Mouse (Mus musculus) adrenal gland, postnatal 10 days (tissue): ENCODE measurements around the gene Ier2. TPM values are rescaled to one million over a fixed set of nuclear protein-coding genes. Genes with fewer than 3 reads are reported as not detected.

Source experiments
- DNase-seq: peaks from one replicate; pipeline ENCODE4 v3.0.0; 2021; ENCODE audit warnings: mixed read lengths
- total RNA-seq, 2 experiments: library from RNA; stranded (reverse); gene quantifications; 2 replicates each; pipeline ENCODE4 v1.2.3; 2021

Ier2 gene
- total RNA-seq, 2 experiments from 2014 or later: 33.3 to 63.4 TPM

DNA sequence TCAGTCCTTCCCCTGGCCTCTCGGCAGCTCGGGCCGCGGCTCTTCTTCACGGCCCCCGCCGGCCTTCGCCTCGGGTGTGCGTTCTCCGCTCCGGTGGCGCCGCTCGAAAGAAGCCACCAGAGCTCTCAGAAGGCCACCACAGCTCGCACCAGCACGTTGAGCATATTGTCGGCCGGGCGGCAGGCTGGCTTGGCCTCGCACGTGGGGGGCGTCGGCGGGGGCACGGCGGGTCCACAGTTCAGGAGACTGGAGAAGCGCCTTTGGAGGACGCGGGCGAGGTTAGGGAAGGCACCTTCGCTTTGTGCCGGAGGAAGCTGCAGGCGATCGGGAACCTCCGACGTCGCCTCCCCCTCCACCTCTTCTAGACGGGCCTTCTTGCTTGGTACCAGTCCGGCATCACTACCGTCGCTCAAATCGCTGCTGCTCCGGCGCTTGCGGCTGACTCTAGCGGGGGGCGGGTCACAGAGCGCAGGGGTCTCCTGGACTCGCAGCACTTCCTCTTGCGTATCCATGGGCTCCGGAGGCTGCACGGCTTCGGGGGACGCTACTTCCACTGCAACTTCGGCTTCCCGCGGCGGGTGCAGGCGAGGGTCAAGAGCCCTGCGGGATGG lies 586 bp downstream of the Ier2 start:
- DNase-seq: peak; percentile 69

DNA sequence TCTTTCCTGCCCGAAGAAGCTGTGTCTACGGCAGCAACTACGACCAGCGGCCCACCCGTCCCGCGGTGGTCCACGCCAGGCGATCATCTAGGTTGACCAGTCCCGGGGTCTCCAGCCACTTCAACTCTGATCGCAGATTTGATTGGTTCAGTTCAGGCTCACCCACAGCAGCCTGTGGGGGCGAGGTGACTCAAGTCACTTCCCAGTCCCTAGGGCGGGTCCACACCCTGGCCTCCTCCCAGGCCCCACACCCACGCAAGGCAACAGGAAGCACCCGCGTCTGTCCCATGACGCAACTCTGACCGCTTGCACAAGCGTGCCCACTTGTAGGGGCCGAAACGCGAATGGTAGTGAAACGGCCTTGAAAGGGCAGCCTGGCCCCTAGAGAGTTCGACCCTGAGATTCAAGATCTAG lies 1.2 kb downstream of the Ier2 start:
- peak; percentile 94 for DNase-seq

DNA sequence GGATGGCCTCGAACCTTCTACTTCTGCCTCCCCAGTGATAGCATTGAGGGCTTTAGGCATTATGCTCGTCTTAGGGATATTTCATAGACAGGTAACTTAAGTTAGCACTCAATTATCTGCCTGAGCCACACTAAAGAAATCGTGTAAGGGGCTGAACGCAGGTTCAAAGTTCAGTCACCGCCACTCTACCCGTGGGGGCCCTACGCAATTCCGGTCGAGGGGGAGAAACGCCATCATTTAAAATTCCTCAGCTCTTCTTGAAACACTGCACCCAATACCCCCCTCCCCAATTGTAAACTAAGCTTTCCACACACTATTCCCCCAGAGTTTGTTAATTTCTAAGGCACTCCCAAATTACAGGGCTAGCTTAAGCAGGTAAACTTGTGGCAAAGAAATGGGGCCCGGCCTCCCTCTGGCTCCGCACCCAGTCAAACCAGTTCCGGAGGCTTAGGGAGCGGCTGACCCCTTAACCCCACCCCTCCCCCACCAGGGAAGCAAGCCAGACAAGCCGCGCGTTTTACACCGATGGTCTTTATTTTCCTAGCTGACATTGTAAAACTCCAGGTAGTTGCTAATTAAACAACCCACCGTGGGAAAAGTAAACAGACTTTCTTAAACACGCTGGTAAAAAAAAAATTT lies 1.7 kb downstream of the Ier2 start:
- DNase-seq: peak; percentile 79

DNA sequence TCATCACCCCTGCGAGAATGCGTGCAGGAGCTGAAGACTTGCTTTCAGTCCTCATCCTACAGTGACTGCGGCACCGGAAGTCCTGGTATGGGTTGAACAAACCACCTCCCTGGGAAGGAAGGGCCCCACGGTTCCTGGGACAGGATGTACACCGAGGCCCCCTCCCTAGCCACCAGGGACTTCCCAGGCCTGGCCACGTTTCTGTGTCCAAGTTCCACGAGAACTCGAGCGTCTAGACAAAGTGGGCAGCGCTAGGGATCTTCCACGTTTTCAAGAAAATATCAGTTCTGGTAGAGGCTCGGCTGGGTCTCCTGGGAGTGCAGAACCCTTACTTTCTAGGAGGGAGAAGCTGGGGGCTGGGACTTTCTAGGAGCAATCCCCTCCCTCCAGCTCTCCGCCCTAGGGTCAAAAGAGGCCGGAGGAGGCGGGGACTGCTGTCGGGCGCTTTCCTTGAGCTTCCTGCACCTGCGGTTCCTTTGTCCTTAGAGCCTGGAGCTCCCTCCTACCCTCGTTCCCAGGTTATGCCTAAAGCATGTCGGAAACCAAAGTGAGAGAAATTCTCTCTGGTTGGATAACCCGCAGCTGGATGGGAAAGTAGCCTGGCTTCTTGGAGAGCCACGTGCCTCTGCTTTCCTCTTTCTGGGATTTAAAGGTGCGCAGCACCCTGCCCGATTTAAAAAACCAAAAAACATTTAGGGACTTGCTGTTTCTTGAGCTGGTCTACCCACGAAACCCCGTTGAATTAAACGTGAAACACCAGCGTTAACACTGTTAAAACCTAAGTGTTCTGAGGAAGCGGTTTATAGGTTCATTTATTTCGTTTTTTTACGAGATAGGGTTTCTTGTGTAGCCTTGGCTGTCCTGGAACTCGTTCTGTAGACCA lies 2.5 kb downstream of the Ier2 start:
- DNase-seq: peak; percentile 68

DNA sequence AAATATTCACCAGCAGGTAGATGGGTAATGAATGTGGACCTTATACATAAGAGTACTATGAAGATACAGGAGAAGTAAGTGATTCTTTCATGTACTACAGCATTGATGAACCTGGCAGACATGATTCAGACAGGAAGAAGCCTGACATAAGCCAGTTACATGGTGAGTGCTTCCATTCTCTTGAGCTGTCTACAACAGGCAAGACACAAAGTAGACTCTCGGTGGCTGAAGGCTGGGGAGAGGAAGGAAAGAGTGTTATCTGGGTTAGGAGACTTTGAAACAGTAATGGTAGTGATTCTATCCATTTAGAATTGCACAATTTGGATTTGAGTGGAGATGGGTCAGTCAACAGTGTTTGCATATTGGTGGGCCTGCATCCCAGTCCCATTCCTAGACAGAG lies 3.7 kb downstream of the Ier2 start:
- DNase-seq: no peak

DNA sequence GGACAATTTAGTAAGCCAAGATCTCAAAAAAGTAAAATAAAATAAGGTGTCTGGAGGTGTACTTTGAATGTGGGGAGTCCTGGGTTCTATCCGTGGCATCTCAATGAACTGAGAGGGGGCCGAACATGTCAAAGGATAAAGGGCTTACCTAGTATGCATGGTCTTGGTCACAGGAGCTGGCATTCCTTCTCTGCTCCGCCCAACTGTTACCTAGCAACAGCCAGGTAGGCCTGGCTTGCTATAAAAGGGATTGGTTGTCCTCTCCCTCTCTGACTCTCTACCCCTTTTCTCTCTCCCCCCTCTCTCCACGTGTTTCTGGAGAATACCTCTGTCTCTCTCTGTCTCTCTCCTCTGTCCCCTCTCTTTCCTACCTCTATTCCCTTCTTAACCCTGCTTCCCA lies 5.0 kb downstream of the Ier2 start:
- DNase-seq: no peak

DNA sequence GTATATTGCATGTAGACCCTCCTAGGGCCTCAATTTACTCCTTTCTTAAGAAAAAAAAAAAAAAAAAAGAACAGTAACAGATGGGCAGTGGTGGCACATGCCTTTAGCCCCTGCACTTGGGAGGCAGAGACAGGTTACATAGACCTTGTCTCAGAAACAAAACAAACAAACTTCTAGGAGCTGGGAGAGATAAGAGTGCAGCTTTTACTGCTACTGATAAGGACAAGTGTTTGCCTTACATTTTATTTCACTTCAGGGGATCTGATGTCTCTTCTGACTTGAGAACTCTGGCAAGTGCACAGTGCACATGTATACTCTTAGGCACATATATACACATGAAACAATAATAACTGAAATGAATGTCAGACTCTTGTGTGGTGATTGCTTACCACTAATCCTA lies 5.4 kb downstream of the Ier2 start:
- DNase-seq: no peak

DNA sequence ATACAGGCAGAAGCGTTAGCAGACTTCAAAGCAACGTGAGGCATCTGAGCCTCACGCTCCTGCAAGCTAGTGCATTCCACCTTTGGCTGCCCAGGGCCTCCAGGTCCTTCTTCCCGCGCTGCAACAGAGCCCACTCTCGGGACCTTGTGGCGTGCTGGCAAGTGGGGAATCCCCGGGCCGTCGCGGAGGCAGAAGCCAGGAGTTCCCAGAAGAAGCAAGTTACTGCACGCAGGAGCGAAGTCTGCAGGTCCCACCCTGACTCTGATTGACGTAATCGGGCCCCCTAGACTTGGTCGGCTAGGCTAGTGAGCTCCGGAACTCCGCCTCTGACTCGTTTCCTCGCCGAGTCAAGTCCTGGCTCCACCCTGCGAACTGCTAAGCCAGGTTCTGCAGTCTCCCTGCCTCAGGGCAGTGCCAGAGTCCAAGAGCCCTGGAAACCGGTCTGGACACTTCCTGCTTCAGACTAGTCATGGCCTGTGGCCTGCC lies 6.0 kb downstream of the Ier2 start:
- peak; percentile 82 for DNase-seq

DNA sequence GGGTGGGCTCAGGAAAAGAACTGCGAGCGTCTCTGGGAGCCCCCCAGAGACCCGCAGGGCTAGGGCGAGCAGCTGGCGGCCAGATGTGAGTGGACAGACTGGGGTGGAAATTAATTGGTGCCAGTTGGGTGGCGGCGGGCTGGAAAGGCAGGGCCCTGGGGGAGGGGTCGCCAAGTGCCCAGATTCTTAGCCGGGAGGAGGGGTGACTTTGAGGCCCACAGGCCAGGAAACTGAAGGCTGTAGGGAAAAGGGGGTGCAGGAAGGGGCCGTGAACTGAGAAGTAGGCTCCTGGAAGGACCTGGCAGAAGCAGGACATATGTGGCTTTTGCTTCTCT lies 6.5 kb downstream of the Ier2 start:
- no peak for DNase-seq

DNA sequence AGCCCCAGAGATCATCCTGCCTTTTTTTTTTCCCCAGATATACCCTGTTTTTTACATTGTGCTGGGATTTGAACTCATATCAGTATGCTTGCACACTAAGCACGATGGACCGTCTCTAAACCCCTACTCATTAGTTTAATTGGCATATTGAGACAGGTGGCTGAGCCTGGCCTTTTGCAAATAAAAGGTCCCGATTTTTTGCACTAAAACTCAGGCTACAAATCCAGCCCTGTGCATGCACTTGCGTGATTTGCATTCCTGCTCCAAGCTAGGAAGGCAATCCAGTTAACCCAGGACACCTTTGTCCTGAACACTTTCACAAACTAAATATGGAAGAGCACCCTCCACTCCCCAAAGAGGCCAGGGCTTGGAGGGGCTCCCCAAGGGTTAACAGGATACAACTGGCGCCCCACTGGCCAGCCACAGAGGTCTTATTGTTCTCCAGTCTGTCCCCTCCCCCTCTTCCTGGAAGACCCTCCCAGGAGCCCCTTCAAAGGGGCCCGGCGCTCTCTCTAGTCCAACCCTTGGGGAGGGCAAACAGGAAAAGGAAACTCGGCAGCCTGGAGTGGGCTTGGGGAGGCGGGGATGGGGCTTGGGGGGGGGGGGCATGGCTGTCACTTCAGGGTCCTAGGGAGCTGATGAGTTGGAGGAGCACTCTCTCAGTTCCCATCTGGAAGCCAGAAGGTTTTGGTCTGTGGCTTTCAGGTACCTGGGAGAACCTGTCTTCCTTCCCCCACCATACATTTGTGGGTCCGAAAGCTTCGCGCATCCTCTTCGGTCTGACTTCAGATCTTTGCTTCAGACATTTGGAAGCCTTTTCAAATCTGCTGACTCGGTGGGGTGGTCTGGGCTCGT lies 7.1 kb downstream of the Ier2 start:
- DNase-seq: peak; percentile 35

DNA sequence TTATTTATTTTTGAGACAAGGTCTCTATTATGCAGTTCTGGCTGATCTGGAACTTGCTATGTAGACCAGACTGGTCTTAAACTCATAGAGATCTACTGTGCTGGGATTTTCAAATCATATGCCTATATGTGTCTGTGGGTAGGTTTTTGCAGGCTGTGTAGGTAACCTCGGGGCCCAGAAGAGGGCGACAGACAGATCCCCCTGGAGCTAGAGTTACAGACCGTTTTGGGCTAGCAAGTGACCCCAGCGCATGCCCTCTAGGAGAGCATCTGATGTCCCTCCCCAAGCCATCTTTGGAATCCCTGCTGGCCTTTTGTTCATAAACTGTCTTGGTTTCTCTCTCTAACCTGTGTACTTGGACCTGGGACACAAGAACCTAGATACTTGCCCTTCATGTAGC lies 8.1 kb downstream of the Ier2 start:
- DNase-seq: no peak

DNA sequence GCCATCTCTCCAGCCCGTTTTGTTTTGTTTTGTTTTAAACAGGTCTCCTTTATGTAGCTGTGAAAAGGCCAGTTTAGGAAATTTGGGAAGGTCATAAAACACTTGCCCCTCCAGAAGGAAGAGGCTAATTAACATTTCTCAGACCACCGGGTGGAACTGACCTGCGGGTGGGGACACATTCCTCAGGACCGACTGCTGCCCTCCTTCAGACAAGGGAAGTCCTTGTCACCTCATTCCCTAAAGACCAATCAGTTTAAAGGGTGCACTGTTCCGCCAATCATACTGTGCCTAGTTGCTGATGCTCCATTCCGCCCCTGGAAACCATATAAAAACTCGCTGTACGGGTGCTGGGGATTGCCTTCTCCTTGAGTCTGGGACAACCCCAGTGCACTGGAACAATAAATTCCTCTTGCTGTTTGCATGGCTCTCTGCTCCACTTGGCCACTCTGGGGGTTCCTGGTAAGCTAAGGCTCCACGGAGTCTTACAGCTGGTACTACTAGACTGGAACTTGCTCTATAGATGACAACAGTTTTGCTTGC lies 9.5 kb downstream of the Ier2 start:
- DNase-seq: no peak

DNA sequence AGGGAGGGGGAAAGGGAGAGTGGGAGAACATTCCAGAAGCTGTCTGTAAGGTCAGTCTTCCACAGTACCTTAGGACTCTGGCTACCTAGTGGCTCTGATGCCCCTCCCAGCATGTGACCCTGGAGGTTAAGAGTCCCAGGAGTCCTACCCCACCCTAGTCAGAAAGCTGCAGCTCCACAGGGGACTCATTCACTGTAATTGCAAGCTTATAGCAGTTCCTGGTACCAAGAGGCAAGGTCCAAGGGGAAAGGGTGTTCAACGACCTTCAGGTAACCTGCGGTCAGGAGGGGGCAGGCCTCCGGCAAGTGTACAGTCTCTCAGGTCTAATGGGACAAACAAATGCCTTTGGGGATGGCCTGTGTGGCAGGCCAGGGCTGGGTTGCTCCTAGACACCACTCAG lies 12.4 kb downstream of the Ier2 start:
- no peak for DNase-seq

DNA sequence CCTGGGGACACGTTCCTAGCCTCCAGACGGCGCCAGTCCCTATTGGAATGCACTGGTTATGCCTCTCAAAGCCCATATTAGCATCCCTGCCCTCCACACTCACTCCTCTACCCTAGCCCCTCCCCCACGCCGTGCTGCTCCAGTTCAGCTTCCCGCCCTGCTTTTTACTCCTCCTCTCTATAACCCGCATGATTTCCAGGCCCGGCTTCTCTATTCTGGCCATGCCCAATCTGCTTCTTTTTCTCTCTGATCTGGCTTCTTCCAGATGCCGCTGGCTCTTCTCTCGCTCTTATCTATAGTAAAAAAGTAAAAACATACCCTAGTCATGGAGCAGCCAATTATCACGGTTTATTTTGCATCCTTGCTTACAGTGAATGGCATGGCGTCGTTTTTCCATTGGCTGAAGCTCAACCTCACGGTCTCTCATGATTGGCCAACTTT lies 15.2 kb downstream of the Ier2 start:
- DNase-seq: no peak

DNA sequence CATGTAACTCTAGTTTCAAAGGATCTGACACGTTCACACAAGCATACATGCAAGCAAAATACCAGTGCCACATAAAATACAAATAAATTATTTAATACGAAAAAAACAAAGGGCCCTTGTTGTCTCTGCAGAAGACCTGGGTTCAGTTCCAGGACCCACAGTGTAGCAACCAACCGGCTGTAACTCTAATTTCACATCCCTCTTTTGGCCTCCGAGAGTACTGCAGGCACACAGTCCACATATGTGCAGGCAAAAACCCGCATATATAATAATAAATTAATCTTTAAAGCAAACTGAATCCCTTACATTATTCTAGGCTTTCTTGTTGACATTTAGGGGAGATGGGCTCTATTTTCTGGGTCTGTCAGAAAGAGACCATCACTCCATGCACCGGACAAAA lies 15.9 kb downstream of the Ier2 start:
- DNase-seq: no peak

DNA sequence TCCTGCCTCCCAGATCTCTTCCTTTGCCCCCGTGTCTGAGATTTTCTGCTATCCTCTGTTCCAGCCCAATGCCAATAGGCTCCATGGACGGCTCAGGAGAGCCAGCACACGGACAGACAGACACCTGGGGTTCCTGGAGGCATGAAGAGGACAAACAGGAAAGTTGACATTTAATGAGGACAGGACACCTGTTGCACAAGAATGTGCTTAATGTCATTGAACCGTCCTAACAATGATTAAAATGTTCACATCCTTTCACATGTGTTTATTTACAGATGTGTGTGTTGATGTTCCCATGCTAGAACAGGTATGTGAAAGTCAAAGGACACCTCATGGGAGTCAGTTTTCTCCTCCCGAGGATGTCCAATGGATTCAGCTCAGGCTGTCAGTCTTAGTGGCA lies 19.6 kb downstream of the Ier2 start:
- no peak for DNase-seq

DNA sequence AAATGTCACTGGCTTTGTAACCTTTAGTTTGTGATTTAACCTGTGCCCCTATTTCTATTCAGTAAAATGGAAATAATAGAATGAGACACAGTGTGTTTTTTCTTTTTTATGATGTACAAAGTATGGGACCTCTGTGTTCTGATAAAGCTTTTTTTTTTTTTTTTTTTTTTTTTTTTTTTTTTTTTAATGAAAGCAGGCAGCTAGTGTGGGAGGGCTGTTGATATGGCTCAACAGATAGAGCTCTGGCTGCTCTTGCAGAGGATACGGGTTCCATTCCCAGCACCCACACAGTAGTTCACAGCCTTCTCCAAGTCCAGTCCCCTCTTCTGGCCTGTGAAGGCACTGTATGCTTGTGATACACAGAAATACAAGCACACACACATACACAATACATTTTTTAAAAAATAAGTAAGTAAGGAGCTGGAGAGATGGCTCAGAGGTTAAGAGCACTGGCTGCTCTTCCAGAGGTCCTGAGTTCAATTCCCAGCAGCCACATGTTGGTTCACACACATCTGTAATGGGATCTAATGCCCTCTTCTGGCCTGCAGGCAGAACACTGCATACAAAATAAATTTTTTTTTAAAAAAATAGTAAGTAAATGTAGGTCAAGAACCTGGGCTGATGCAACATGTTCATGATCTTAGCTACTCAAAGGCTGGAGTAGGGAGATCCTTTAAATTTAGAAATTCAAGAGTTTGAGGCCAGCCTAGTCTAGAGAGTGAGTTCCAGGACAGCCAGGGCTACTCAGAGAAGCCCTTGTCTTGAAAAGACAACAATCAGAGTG lies 20.9 kb downstream of the Ier2 start:
- DNase-seq: no peak

DNA sequence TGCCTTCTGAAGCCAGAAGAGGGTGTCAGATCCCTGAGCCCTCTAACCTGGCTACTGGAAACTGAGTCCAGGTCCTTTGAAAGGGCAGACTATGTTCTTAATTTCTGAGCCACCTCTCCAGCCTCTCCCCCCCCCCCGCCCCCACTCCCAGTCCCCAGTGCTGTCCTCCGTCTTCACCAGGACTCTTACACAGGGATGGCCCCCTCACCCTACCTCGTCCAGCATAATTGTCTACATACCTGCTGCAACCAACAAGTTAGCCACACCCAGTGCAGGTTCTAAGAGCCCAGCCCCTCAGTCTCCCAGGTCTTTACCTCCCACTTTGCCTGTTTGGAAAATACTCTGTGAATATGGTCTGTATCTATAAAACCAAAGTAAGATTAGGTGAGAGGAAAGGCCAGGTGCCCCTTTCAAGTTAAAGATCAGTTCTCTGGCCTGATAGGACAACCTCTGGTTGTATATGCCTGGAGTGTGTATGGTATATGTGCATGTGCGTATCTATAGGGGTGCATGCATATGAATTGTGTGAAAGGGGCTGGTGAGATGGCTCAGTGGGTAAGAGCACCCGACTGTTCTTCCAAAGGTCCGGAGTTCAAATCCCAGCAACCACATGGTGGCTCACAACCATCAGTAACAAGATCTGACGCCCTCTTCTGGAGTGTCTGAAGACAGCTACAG lies 21.9 kb downstream of the Ier2 start:
- no peak for DNase-seq

DNA sequence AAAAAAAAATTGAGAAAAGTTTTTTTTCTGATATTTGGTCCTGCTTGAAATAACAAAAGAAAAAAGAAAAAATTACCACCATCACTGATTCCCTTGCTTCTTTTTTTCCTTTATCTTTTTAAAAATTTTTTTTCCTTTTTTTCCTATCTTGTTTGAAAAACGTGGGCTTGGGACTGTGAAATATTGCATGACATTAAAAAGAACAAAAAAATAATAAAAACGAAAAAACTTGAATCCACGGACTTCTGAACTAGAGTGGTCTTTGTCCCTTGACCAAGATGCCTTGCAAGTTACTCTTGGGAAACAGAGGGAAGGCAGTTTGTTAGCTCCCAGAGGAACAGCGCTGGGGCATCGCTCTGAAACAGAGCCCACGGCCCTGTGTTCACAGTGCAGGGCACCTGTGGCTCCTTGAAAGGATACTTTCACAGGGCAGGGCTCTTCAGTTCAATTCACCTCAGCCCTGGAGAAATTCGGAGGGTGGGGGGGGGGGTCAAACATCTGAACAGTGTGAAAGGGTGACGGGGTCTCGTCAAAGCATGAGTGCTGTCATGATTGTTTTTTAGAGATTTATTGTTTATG lies 22.6 kb downstream of the Ier2 start:
- no peak for DNase-seq
